Mouse (Mus musculus): ENCODE data around the gene Hsd11b1.

DNA sequence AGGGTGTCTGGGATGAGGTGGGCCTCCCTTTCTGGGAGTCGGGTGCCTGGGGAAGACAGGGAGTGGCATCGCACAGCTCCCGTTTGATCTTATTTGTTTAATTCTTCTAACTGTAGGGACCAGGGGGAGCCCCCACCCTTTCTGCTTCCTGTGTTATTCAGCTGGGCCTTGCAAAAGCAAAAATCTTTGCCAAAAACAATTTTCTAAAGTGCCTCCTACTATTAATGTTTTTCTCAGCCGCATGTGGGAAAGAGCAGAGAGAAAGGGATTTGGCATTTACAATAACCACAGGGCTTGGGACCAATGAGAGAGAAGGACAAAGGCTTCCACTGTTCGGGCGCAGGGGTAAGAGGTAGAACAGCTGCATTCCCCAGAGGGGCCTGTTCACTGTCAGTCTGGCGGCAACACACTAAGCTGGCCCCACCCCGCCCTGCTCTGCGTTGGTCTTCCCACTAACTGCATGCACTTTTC lies 74.7 kb downstream of the Hsd11b1 start:
- no peak for TF ChIP-seq POLR2A (IDR thresholded peaks at IDR 0.05; ENCODE audit: insufficient read depth, low read length)
- TF ChIP-seq CTCF (IDR thresholded peaks at IDR 0.05; ENCODE audit: low read depth, low read length), result no peak
- no peak for TF ChIP-seq EP300 (IDR thresholded peaks at IDR 0.05; ENCODE audit: insufficient read depth, low read depth, low read length)

Measured in ES-Bruce4 (cell line).